Mouse (Mus musculus) sigmoid colon, adult 10 weeks (tissue): ENCODE results near the gene Gm21921. TPM values are rescaled to one million over a fixed set of nuclear protein-coding genes. Genes with fewer than 3 reads are reported as not detected.

ENCODE experiments used
- polyA plus RNA-seq: library from polyadenylated mRNA; stranded (reverse); fragments of 350-450 nt; fragmentation: Illumina TruSeq; extraction: RNeasy Lipid Tissue Mini Kit (QIAGEN cat#74804); gene quantifications from one replicate; pipeline ENCODE4 v1.2.3, GENCODE M21; 2014; ENCODE audit warnings: low read depth, low replicate concordance

Gene Gm21921
- not detected for polyA plus RNA-seq

GRCm38 (mm10) chrY:24796143-24796542 is at the start of gene Gm21921:
TSS of gene Gm21921 (minus strand) at chrY:24796243.

